Mouse (Mus musculus) lung, postnatal 0 days (tissue): Measurements from ENCODE around the gene Tfdp1. TPM values are rescaled to one million over a fixed set of nuclear protein-coding genes. Genes with fewer than 3 reads are reported as not detected.

Experiments
- ATAC-seq: fragments of 200-750 bp; cut with Nextera tagmentation; 2 replicates; pipeline ENCODE4 v1.8.0; 2017; ENCODE audit warnings: moderate library complexity
- DNase-seq: peaks from one replicate; pipeline ENCODE4 v3.0.0-alpha.2; 2016; ENCODE audit warnings: low spot score
- H3K27ac ChIP-seq: fragments of 300-500 bp; sonication (generic); 2 replicates; pipeline ENCODE4 v1.5.1; 2014; ENCODE audit warnings: antibody characterized with exemption, mild to moderate bottlenecking, low read length, mixed read lengths
- H3K27me3 ChIP-seq: fragments of 300-500 bp; sonication (generic); replicated peaks from 2 replicates; pipeline ENCODE4 v1.6.1; 2014; ENCODE audit warnings: low read length, mixed read lengths; ENCODE audit not compliant: insufficient read depth
- H3K36me3 ChIP-seq: fragments of 300-500 bp; sonication (generic); 2 replicates; pipeline ENCODE4 v1.6.1; 2014; ENCODE audit warnings: low read length, mixed read lengths; ENCODE audit not compliant: insufficient read depth
- H3K4me1 ChIP-seq: fragments of 300-500 bp; sonication (generic); 2 replicates; pipeline ENCODE4 v1.6.1; 2014; ENCODE audit warnings: antibody characterized with exemption, low read depth, low read length, mixed read lengths; ENCODE audit not compliant: insufficient read depth
- H3K4me2 ChIP-seq: fragments of 300-500 bp; sonication (generic); replicated peaks from 2 replicates; pipeline ENCODE4 v1.6.1; 2014; ENCODE audit warnings: low read depth, mild to moderate bottlenecking, low read length, moderate library complexity, mixed read lengths
- H3K4me3 ChIP-seq: fragments of 300-500 bp; sonication (generic); 2 replicates; pipeline ENCODE4 v1.5.1; 2014; ENCODE audit warnings: low read depth, low read length
- H3K9ac ChIP-seq: fragments of 300-500 bp; sonication (generic); replicated peaks from 2 replicates; pipeline ENCODE4 v1.6.1; 2014; ENCODE audit warnings: low read depth, mild to moderate bottlenecking
- H3K9me3 ChIP-seq: fragments of 300-500 bp; sonication (generic); 2 replicates; pipeline ENCODE4 v1.6.1; 2016; ENCODE audit warnings: low read length, mixed read lengths
- CTCF ChIP-seq: IDR thresholded peaks from 2 replicates; pipeline ENCODE4 v1.5.1; 2016; ENCODE audit warnings: antibody characterized with exemption, mild to moderate bottlenecking
- EP300 ChIP-seq: IDR thresholded peaks from 2 replicates; pipeline ENCODE4 v1.6.1; 2016; ENCODE audit warnings: antibody characterized with exemption, mild to moderate bottlenecking, control low read depth
- WGBS: fragments of 180-500 bp; shearing (Covaris S2); extraction: QIAGEN DNeasy Blood & Tissue Kit; methylation state at CpG from one replicate; pipeline ENCODE4 v1.1.7; 2014; 5-methylcytosine and 5-hydroxymethylcytosine counted together
- polyA plus RNA-seq: library from polyadenylated mRNA; unstranded; fragments of >200 nt; fragmentation: Nextera tagmentation; extraction: Ambion mirVana; gene quantifications from 2 replicates; pipeline ENCODE4 v1.2.1, GENCODE M21; 2015

Gene Tfdp1
- polyA plus RNA-seq, 1 experiment from 2014 or later: 45.4 TPM

DNA sequence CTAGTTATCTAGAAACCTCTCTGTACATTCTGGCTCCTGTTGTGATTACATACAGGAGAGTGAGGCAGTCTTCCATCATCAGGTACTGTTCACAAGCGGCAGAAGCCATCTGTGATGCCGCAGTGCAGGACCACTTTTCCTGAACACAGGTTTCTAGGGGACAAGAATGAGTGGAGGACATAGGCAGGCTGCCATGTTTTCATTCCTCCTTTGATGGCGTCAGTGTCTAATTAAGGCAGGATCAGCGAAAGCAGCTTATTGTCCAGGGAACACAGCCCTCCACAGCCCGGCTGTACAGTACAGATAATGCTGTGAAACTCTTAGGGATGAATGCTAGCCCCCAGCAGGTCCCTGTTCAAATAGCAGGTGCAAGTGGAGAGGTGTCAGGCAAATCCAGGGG is 67.5 kb downstream of the Tfdp1 start:
- H3K27me3 ChIP-seq: no peaks in the 10 kb centered on the region
- no peak overlapping the region for H3K27ac ChIP-seq
- no peak for ATAC-seq
- H3K4me3 ChIP-seq: no peak overlapping the region
- WGBS: 89% methylated on average over 5 of the region's 5 CpGs
- TF ChIP-seq EP300: no peak
- TF ChIP-seq CTCF: no peak
- H3K4me1 ChIP-seq: no peaks in the 10 kb centered on the region
- DNase-seq: no peak
- H3K4me2 ChIP-seq: no peak overlapping the region
- no peak overlapping the region for H3K9ac ChIP-seq
- no peaks in the 10 kb centered on the region for H3K9me3 ChIP-seq
- H3K36me3 ChIP-seq: no peaks in the 10 kb centered on the region

DNA sequence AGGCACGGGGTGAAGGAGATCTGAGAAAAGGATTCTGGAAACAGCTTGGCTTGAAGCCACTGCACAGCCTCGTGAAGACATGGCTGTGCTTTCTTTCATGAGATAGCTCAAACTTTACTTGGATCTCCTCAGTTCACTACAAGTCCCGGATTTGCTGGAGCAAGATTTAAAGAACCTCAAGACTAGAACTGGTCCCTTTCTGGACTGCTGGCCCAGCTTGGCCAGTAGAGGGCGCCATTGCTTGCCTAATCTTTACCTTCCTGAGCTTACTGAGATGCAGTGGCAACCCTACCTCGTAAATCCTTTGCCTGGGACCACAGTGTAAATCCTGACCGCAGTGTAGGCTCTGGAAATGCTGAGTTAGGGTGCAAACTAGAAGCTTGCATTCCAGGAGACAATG is 73.0 kb downstream of the Tfdp1 start:
- whole genome bisulfite sequencing: 27% methylated on average over 6 of the region's 6 CpGs

DNA sequence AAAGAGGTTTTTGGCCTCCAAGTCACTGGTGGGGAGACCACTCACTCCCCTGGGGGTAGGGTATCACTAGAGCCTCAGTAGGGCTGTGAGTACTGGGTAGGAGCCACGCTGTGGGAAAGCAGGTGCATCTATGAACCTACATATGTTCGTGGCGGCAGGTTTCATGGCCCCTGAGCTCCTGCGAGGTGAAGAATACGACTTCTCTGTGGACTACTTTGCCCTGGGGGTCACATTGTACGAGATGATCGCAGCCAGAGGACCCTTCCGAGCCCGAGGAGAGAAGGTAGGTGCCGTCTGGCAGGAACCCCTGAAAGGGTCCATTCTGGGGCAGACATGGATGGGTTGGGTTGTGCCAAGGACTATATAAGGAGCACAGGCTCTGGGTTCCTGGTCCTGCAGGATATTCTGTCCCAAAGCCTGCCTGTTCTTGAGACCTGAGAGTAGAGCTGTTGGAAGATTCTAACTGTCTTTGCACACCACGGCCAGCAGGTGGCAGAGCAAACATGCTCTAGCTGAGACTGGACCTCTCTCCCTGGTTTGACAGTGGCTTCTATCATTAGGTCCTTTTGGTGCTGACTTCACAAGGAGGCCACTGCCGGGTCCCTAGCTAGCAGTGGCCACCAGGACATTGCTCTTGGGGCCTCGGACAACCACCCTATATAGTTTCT is 74.5 kb downstream of the Tfdp1 start:
- no peak overlapping the region for H3K4me2 ChIP-seq
- ATAC-seq: peak; percentile 37; the same call in 1 of the 2 replicates
- H3K27me3 ChIP-seq: no peaks in the 10 kb centered on the region
- WGBS: 60% methylated on average over 13 of the region's 13 CpGs
- no peaks in the 10 kb centered on the region for H3K4me1 ChIP-seq
- no peak overlapping the region for H3K27ac ChIP-seq
- no peak overlapping the region for H3K9ac ChIP-seq
- peak; percentile 75 for DNase-seq
- H3K36me3 ChIP-seq: no peaks in the 10 kb centered on the region
- no peaks in the 10 kb centered on the region for H3K9me3 ChIP-seq
- H3K4me3 ChIP-seq: no peak overlapping the region
- TF ChIP-seq EP300 (no peak), CTCF (peak; percentile 91)

More for the DNA sequence above, 73.0 kb downstream of the Tfdp1 start:
- H3K4me2 ChIP-seq: no peak overlapping the region
- peak; percentile 68 for DNase-seq
- no peak overlapping the region for H3K27ac ChIP-seq
- no peaks in the 10 kb centered on the region for H3K4me1 ChIP-seq
- H3K9me3 ChIP-seq: no peaks in the 10 kb centered on the region
- no peaks in the 10 kb centered on the region for H3K27me3 ChIP-seq
- no peaks in the 10 kb centered on the region for H3K36me3 ChIP-seq
- TF ChIP-seq CTCF: peak; percentile 86
- TF ChIP-seq EP300: no peak
- ATAC-seq: no peak
- H3K4me3 ChIP-seq: no peak overlapping the region
- no peak overlapping the region for H3K9ac ChIP-seq

DNA sequence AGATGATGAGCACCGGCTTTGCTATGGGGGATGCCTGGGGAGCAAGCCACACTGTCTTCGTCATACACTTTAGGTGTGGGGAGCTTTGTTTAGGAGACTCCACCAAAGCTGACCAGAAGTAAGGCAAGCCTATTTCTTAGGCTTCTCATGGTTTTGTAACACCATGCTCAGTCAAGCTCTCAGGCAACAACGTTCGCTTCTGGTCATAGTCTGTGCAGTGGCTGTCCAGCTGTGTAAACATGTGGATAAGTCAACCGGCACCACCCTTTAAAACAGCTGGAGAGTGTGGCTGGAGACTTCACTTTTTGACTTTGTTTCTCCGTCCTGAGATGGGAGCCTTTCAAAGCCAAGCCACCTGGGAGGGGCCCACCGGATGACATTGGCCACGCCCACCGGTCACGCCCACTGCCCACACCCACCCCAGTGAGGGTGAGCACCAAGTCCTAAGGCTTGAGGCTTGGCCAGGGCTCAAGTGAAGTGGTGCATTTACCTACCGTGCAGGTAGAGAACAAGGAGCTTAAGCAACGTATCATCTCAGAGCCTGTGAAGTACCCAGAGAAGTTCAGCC is 75.4 kb downstream of the Tfdp1 start:
- no peak overlapping the region for H3K9ac ChIP-seq
- no peak overlapping the region for H3K4me2 ChIP-seq
- TF ChIP-seq CTCF: no peak
- no peak for TF ChIP-seq EP300
- no peak overlapping the region for H3K27ac ChIP-seq
- no peaks in the 10 kb centered on the region for H3K9me3 ChIP-seq
- peak; percentile 32; the same call in 1 of the 2 replicates for ATAC-seq
- no peak for DNase-seq
- H3K4me3 ChIP-seq: no peak overlapping the region
- 32% methylated on average over 12 of the region's 12 CpGs for WGBS
- H3K4me1 ChIP-seq: no peaks in the 10 kb centered on the region
- no peaks in the 10 kb centered on the region for H3K27me3 ChIP-seq
- H3K36me3 ChIP-seq: no peaks in the 10 kb centered on the region

DNA sequence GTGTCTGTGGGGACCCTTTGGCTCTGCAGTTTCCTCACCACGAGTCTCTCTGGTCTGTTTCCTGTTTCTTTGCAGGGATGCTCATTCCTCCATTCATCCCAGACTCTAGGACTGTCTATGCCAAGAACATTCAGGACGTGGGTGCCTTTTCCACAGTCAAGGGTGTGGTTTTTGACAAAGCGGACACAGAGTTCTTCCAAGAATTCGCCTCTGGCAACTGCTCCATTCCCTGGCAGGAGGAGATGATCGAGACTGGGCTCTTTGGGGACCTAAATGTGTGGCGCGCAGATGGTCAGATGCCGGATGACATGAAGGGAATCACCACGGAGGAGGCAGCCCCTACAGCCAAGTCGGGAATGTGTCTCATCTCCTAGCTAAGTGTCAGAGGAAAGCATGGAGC is 77.3 kb downstream of the Tfdp1 start:
- Histone ChIP-seq H3K4me1 (no peaks in the 10 kb centered on the region), H3K27me3 (no peaks in the 10 kb centered on the region), H3K9ac (no peak overlapping the region), H3K4me2 (no peak overlapping the region), H3K36me3 (no peaks in the 10 kb centered on the region), H3K9me3 (no peaks in the 10 kb centered on the region), H3K4me3 (no peak overlapping the region), H3K27ac (no peak overlapping the region)
- no peak for ATAC-seq
- 65% methylated on average over 10 of the region's 10 CpGs for WGBS
- TF ChIP-seq EP300: no peak
- TF ChIP-seq CTCF: no peak
- DNase-seq: no peak

DNA sequence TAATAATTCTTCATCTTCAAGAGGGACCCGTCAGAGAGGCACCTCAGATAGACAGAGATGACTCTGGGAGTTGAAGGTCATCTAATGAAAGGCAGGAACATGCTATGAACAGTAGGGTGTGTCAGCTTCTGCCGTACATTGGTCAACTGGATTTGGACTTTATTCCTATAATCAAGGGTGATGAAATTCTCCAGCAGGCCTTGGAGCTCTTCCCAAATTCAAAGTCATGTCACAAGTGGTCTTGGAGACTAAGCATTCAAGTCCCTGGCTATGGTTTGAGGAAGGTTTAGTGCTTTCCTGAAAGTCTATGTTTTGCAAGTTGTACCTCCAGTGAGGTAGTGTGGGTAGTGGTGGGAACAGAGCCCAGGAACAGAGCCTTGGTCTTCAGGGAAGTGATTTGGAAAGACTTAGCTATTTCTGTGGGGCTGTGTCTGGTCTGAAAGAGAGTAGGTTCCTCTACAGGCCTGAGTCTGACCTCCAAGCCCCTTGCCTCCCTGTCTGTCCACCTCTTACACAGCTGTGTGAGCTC is 80.6 kb downstream of the Tfdp1 start:
- Histone ChIP-seq H3K27me3 (no peaks in the 10 kb centered on the region), H3K4me1 (no peaks in the 10 kb centered on the region), H3K9ac (no peak overlapping the region), H3K9me3 (no peaks in the 10 kb centered on the region), H3K27ac (no peak overlapping the region), H3K4me2 (no peak overlapping the region), H3K36me3 (no peaks in the 10 kb centered on the region), H3K4me3 (no peak overlapping the region)
- WGBS: 62% methylated on average over 2 of the region's 2 CpGs
- ATAC-seq (no peak), DNase-seq (no peak)
- TF ChIP-seq CTCF (no peak), EP300 (no peak)
